Mouse (Mus musculus) limb, embryonic 13.5 days (tissue): ENCODE results near the gene 1700015G11Rik. TPM values are rescaled to one million over a fixed set of nuclear protein-coding genes. Genes with fewer than 3 reads are reported as not detected.

ENCODE experiments used
- ATAC-seq: fragments of 200-750 bp; cut with Nextera tagmentation; 2 replicates; pipeline ENCODE4 v1.8.0; 2017; ENCODE audit warnings: low read depth, moderate number of reproducible peaks, moderate TSS enrichment; ENCODE audit not compliant: low FRiP score
- H3K27ac ChIP-seq: fragments of 300-500 bp; sonication (generic); 2 replicates; pipeline ENCODE4 v1.5.1; 2015; ENCODE audit warnings: inconsistent platforms, mild to moderate bottlenecking, moderate library complexity
- H3K27me3 ChIP-seq: fragments of 300-500 bp; sonication (generic); 2 replicates; pipeline ENCODE4 v1.6.1; 2015; ENCODE audit warnings: mild to moderate bottlenecking, inconsistent platforms
- H3K36me3 ChIP-seq: fragments of 300-500 bp; sonication (generic); 2 replicates; pipeline ENCODE4 v1.6.1; 2015; ENCODE audit warnings: inconsistent platforms, mild to moderate bottlenecking, moderate library complexity
- H3K4me1 ChIP-seq: fragments of 300-500 bp; sonication (generic); 2 replicates; pipeline ENCODE4 v1.6.1; 2015; ENCODE audit warnings: inconsistent platforms
- H3K4me2 ChIP-seq: fragments of 300-500 bp; sonication (generic); replicated peaks from 2 replicates; pipeline ENCODE4 v1.6.1; 2015; ENCODE audit warnings: inconsistent platforms, mild to moderate bottlenecking, moderate library complexity
- H3K4me3 ChIP-seq: fragments of 300-500 bp; sonication (generic); 2 replicates; pipeline ENCODE4 v1.5.1; 2015; ENCODE audit warnings: moderate library complexity, mild to moderate bottlenecking, inconsistent platforms
- H3K9ac ChIP-seq: fragments of 300-500 bp; sonication (generic); 2 replicates; pipeline ENCODE4 v1.6.1; 2015; ENCODE audit warnings: mild to moderate bottlenecking, inconsistent platforms
- H3K9me3 ChIP-seq: fragments of 300-500 bp; sonication (generic); 2 replicates; pipeline ENCODE4 v1.6.1; 2016; ENCODE audit warnings: inconsistent platforms
- WGBS: fragments of 180-500 bp; shearing (Covaris S2); methylation state at CpG from one replicate; pipeline ENCODE4 v1.1.7; 2015; 5-methylcytosine and 5-hydroxymethylcytosine counted together
- polyA plus RNA-seq: library from polyadenylated mRNA; unstranded; fragments of >200 nt; fragmentation: Nextera tagmentation; extraction: Ambion mirVana; gene quantifications from 2 replicates; pipeline ENCODE4 v1.2.1, GENCODE M21; 2015

Gene 1700015G11Rik
- polyA plus RNA-seq, 1 experiment from 2014 or later, result not detected

GRCm38 (mm10) chr7:51962219-51962952 lies 53.1 kb downstream of the 1700015G11Rik start:
- ATAC-seq, result no peak
- no peaks in the 10 kb centered on the region for H3K27me3 ChIP-seq
- H3K4me3 ChIP-seq, result no peak overlapping the region
- H3K9me3 ChIP-seq, result no peaks in the 10 kb centered on the region
- peaks cover 42% of the 10 kb centered on the region for H3K36me3 ChIP-seq
- H3K9ac ChIP-seq, result no peak overlapping the region
- H3K4me1 ChIP-seq, result peaks cover 12% of the 10 kb centered on the region
- WGBS, result 69% methylated on average over 10 of the region's 10 CpGs
- no peak overlapping the region for H3K27ac ChIP-seq
- no peak overlapping the region for H3K4me2 ChIP-seq

Other genes with a start within 250 kb of the 1700015G11Rik start
- 319 and 338 TPM in 2 replicates for gene Gas2, start 153.7 kb downstream of the 1700015G11Rik start, polyA plus RNA-seq
- 13.5 and 15.0 TPM in 2 replicates for gene Fancf, start 153.5 kb downstream of the 1700015G11Rik start, polyA plus RNA-seq
- gene Svip, start 9.7 kb downstream of the 1700015G11Rik start, polyA plus RNA-seq, result 3.3 and 3.9 TPM in 2 replicates